Mouse (Mus musculus): ENCODE data around the gene Hoxa9. TPM values are rescaled to one million over a fixed set of nuclear protein-coding genes. Genes with fewer than 3 reads are reported as not detected.
A peak's percentile ranks its signal among the peaks of the same experiment; 100 is the strongest.

Gene Hoxa9
- polyA plus RNA-seq, 1 experiment from 2014 or later: 2.2 TPM

DNA sequence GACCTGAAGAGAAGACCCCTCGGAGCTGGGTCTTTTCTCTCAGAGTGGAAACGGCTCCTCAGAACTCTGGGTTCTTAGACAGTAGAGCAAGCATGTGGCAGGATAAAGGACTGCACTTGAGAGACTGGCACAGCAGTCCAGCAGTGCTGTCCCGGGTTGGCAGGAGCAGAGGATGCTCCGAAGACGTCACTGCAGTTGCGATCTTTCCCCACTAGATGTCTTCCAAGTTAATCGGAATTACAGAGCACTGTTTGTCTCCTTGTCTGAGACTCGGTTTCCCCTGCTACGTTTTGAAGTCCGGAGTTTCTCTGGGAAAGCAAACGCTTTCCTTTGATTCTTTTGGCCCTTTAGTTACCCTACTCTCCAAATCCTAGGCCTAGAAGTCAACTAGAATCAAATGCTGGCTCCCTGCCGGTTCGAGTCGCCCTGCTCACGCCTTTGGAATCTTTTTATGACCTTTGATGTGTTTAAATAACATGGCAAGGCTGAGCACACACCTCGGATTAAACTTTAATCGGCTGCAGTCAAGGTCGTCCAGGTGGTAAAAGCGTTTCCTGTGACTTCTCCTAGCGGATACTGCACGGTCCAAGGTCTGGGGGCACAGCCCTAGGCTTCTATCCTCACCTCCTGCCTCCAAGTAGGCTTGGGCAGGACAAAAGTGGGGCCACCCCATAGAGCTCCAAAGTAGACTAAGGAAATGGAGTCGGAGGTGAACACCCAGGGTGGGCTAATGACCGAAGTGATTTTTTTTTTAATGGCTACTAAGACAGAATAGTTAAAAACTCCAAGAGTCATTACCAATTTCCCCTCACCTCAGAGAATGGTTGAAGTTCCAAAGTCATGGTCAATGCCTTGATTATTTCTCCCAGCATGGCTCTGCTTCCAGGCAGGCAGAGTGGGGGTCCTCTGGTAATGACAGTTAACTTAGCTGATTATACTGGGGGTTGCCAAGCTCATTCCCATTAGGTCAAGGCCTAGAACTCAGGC, 39.9 kb upstream of the Hoxa9 start:
- Histone ChIP-seq H3K27me3 (replicated peaks; ENCODE audit: control insufficient read depth, insufficient read depth, low read length) (peaks cover 97% of the 10 kb centered on the region), H3K4me2 (no peak overlapping the region), H3K4me3 (ENCODE audit: low read depth, low read length) (no peak overlapping the region), H3K27ac (ENCODE audit: low read depth, low read length) (no peak overlapping the region), H3K9ac (ENCODE audit: low read depth, low read length) (no peak overlapping the region), H3K4me1 (replicated peaks; ENCODE audit: control insufficient read depth, insufficient read depth, low read length) (no peaks in the 10 kb centered on the region), H3K36me3 (ENCODE audit: control insufficient read depth, insufficient read depth, low read length) (no peaks in the 10 kb centered on the region), H3K9me3 (ENCODE audit: control insufficient read depth, low read length) (no peaks in the 10 kb centered on the region)
- ATAC-seq (replicated peaks; ENCODE audit: low FRiP score) (no peak), DNase-seq (ENCODE audit: low spot score) (no peak)
- WGBS: 8% methylated on average over 23 of the region's 23 CpGs

- no peak overlapping the region for H3K27ac ChIP-seq (ENCODE audit: low read depth, low read length)
- no peaks in the 10 kb centered on the region for H3K36me3 ChIP-seq (ENCODE audit: control insufficient read depth, insufficient read depth, low read length)
- H3K9ac ChIP-seq (ENCODE audit: low read depth, low read length): no peak overlapping the region
- no peak overlapping the region for H3K4me2 ChIP-seq
- no peaks in the 10 kb centered on the region for H3K4me1 ChIP-seq (replicated peaks; ENCODE audit: control insufficient read depth, insufficient read depth, low read length)
- no peak overlapping the region for H3K4me3 ChIP-seq (ENCODE audit: low read depth, low read length)
- ATAC-seq (replicated peaks; ENCODE audit: low FRiP score): no peak
- no peak for DNase-seq (ENCODE audit: low spot score)
- 6% methylated on average over 3 of the region's 3 CpGs for WGBS
- no peaks in the 10 kb centered on the region for H3K9me3 ChIP-seq (ENCODE audit: control insufficient read depth, low read length)
- H3K27me3 ChIP-seq (replicated peaks; ENCODE audit: control insufficient read depth, insufficient read depth, low read length): peaks cover 97% of the 10 kb centered on the region
Measured at GRCm38 (mm10) chr6:52268756-52269155, 37.9 kb upstream of the Hoxa9 start.

GRCm38 (mm10) chr6:52268341-52268740, 37.5 kb upstream of the Hoxa9 start:
- no peaks in the 10 kb centered on the region for H3K4me1 ChIP-seq (replicated peaks; ENCODE audit: control insufficient read depth, insufficient read depth, low read length)
- no peak overlapping the region for H3K4me2 ChIP-seq
- H3K9me3 ChIP-seq (ENCODE audit: control insufficient read depth, low read length): no peaks in the 10 kb centered on the region
- H3K4me3 ChIP-seq (ENCODE audit: low read depth, low read length): no peak overlapping the region
- no peak for DNase-seq (ENCODE audit: low spot score)
- H3K27ac ChIP-seq (ENCODE audit: low read depth, low read length): no peak overlapping the region
- no peak overlapping the region for H3K9ac ChIP-seq (ENCODE audit: low read depth, low read length)
- H3K36me3 ChIP-seq (ENCODE audit: control insufficient read depth, insufficient read depth, low read length): no peaks in the 10 kb centered on the region
- H3K27me3 ChIP-seq (replicated peaks; ENCODE audit: control insufficient read depth, insufficient read depth, low read length): peaks cover 97% of the 10 kb centered on the region
- WGBS: 9% methylated on average over 7 of the region's 7 CpGs
- no peak for ATAC-seq (replicated peaks; ENCODE audit: low FRiP score)

DNA sequence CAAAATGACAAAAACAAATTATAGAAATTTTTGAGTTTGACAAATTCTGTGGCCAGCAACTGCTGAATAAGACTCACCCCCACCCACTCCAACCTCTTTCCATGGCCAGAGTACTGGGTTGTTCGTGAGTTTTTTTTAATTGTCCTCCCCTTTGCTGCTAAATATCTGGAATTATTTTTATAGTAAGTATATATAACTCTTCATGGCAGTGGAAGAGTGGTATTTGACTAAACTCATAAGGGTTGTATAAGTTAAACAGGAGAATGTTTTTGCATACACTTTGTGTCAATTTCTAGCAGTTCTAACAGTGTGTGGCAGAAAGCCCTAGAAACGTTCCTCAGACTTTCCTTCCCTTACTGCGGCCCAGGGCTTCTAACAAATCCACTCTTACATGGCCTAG, 36.8 kb upstream of the Hoxa9 start:
- peaks cover 97% of the 10 kb centered on the region for H3K27me3 ChIP-seq (replicated peaks; ENCODE audit: control insufficient read depth, insufficient read depth, low read length)
- H3K27ac ChIP-seq (ENCODE audit: low read depth, low read length): no peak overlapping the region
- DNase-seq (ENCODE audit: low spot score): no peak

GRCm38 (mm10) chr6:52267221-52267620, 36.3 kb upstream of the Hoxa9 start:
- H3K4me3 ChIP-seq (ENCODE audit: low read depth, low read length): no peak overlapping the region
- no peak overlapping the region for H3K4me2 ChIP-seq
- H3K9ac ChIP-seq (ENCODE audit: low read depth, low read length): no peak overlapping the region
- WGBS: 21% methylated on average over 5 of the region's 5 CpGs
- DNase-seq (ENCODE audit: low spot score) (no peak), ATAC-seq (replicated peaks; ENCODE audit: low FRiP score) (no peak)
- no peaks in the 10 kb centered on the region for H3K36me3 ChIP-seq (ENCODE audit: control insufficient read depth, insufficient read depth, low read length)
- H3K9me3 ChIP-seq (ENCODE audit: control insufficient read depth, low read length): no peaks in the 10 kb centered on the region
- peaks cover 97% of the 10 kb centered on the region for H3K27me3 ChIP-seq (replicated peaks; ENCODE audit: control insufficient read depth, insufficient read depth, low read length)
- H3K27ac ChIP-seq (ENCODE audit: low read depth, low read length): no peak overlapping the region
- H3K4me1 ChIP-seq (replicated peaks; ENCODE audit: control insufficient read depth, insufficient read depth, low read length): no peaks in the 10 kb centered on the region

More for the DNA sequence above, 36.8 kb upstream of the Hoxa9 start:
- no peak overlapping the region for H3K4me2 ChIP-seq
- no peak overlapping the region for H3K9ac ChIP-seq (ENCODE audit: low read depth, low read length)
- 9% methylated on average over 3 of the region's 3 CpGs for WGBS
- no peaks in the 10 kb centered on the region for H3K4me1 ChIP-seq (replicated peaks; ENCODE audit: control insufficient read depth, insufficient read depth, low read length)
- no peaks in the 10 kb centered on the region for H3K36me3 ChIP-seq (ENCODE audit: control insufficient read depth, insufficient read depth, low read length)
- no peak for ATAC-seq (replicated peaks; ENCODE audit: low FRiP score)
- no peaks in the 10 kb centered on the region for H3K9me3 ChIP-seq (ENCODE audit: control insufficient read depth, low read length)
- no peak overlapping the region for H3K4me3 ChIP-seq (ENCODE audit: low read depth, low read length)

- no peak for DNase-seq (ENCODE audit: low spot score)
- Histone ChIP-seq H3K27ac (ENCODE audit: low read depth, low read length) (no peak overlapping the region), H3K4me3 (ENCODE audit: low read depth, low read length) (no peak overlapping the region), H3K9ac (ENCODE audit: low read depth, low read length) (no peak overlapping the region), H3K27me3 (replicated peaks; ENCODE audit: control insufficient read depth, insufficient read depth, low read length) (peaks cover 98% of the 10 kb centered on the region), H3K4me2 (no peak overlapping the region), H3K36me3 (ENCODE audit: control insufficient read depth, insufficient read depth, low read length) (no peaks in the 10 kb centered on the region), H3K9me3 (ENCODE audit: control insufficient read depth, low read length) (no peaks in the 10 kb centered on the region), H3K4me1 (replicated peaks; ENCODE audit: control insufficient read depth, insufficient read depth, low read length) (no peaks in the 10 kb centered on the region)
- WGBS: 4% methylated on average over 9 of the region's 9 CpGs
- no peak for ATAC-seq (replicated peaks; ENCODE audit: low FRiP score)
Measured at GRCm38 (mm10) chr6:52266666-52266985, 35.7 kb upstream of the Hoxa9 start.

DNA sequence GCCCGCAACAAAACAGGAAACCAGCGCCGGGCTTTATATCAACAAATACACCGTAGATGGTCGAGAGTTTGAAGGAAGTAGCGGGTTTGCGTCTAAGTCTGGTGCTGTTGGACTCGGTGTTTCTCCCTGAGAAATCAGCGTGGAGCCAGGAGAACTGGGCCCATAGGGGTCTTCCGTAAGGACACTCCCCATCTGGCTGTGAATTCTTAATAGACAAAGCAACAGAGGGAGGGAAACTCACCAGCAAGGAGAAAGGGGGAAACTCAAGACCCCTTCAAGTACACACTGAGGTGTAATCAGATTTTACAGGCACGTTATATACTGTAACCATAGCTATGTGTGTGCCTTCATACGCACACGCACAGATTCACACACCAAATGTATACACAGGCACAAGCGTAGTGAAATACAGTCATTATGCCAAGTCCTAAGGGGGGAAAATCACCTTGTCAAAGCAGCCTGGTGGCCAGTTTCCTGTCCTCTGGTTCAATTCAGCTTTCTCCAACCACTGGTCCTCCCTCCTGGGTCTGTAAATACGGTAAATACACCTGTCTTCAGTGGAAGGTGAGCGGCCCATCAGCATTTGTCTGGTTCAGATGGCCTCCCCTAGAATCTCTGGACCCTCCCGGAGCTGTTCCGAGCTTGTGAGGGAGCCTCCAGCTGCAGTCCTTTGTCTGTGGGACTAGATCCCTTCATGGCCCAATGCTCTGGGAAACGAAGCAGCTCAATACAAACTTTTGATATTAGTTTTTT, 35.2 kb upstream of the Hoxa9 start:
- Histone ChIP-seq H3K36me3 (ENCODE audit: control insufficient read depth, insufficient read depth, low read length) (no peaks in the 10 kb centered on the region), H3K4me3 (ENCODE audit: low read depth, low read length) (no peak overlapping the region), H3K27me3 (replicated peaks; ENCODE audit: control insufficient read depth, insufficient read depth, low read length) (peaks cover 98% of the 10 kb centered on the region), H3K9me3 (ENCODE audit: control insufficient read depth, low read length) (no peaks in the 10 kb centered on the region), H3K27ac (ENCODE audit: low read depth, low read length) (no peak overlapping the region), H3K4me1 (replicated peaks; ENCODE audit: control insufficient read depth, insufficient read depth, low read length) (0 out of 2 replicates have a peak, but pooled peaks cover 1% of the 10 kb centered on the region), H3K4me2 (no peak overlapping the region), H3K9ac (ENCODE audit: low read depth, low read length) (no peak overlapping the region)
- no peak for ATAC-seq (replicated peaks; ENCODE audit: low FRiP score)
- DNase-seq (ENCODE audit: low spot score): peak; percentile 50
- 3% methylated on average over 19 of the region's 19 CpGs for WGBS

- DNase-seq (ENCODE audit: low spot score) (no peak), ATAC-seq (replicated peaks; ENCODE audit: low FRiP score) (no peak)
- Histone ChIP-seq H3K4me2 (no peak overlapping the region), H3K4me1 (replicated peaks; ENCODE audit: control insufficient read depth, insufficient read depth, low read length) (0 out of 2 replicates have a peak, but pooled peaks cover 3% of the 10 kb centered on the region), H3K27me3 (replicated peaks; ENCODE audit: control insufficient read depth, insufficient read depth, low read length) (peaks cover 98% of the 10 kb centered on the region), H3K9me3 (ENCODE audit: control insufficient read depth, low read length) (no peaks in the 10 kb centered on the region), H3K4me3 (ENCODE audit: low read depth, low read length) (no peak overlapping the region), H3K9ac (ENCODE audit: low read depth, low read length) (no peak overlapping the region), H3K36me3 (ENCODE audit: control insufficient read depth, insufficient read depth, low read length) (no peaks in the 10 kb centered on the region), H3K27ac (ENCODE audit: low read depth, low read length) (no peak overlapping the region)
- whole genome bisulfite sequencing: 4% methylated on average over 18 of the region's 18 CpGs
Measured at GRCm38 (mm10) chr6:52265306-52265912, 34.5 kb upstream of the Hoxa9 start.

Measured in liver, embryonic 11.5 days (tissue).